Mouse (Mus musculus): ENCODE measurements around the gene Tpcn1. TPM values are rescaled to one million over a fixed set of nuclear protein-coding genes. Genes with fewer than 3 reads are reported as not detected.

Tpcn1 gene
- polyA plus RNA-seq, 1 experiment: 71.5 TPM

GRCm38 (mm10) chr5:120517552-120517951 lies 70.9 kb downstream of the Tpcn1 start:
- peak overlapping the region; percentile 79 for H3K4me3 ChIP-seq (replicated peaks)
- no peaks in the 10 kb centered on the region for H3K27me3 ChIP-seq (replicated peaks)
- no peaks in the 10 kb centered on the region for H3K9me3 ChIP-seq
- peaks cover 62% of the 10 kb centered on the region for H3K36me3 ChIP-seq (replicated peaks; ENCODE audit: low read length)
- peaks cover 61% of the 10 kb centered on the region for H3K4me1 ChIP-seq
- TF ChIP-seq FLI1 (IDR thresholded peaks at IDR 0.05; ENCODE audit: low read length) (no peak), GATA1 (IDR thresholded peaks at IDR 0.05; ENCODE audit: borderline replicate concordance, low read length) (no peak)

- no peak for TF ChIP-seq FLI1 (IDR thresholded peaks at IDR 0.05; ENCODE audit: low read length)
- no peak for TF ChIP-seq GATA1 (IDR thresholded peaks at IDR 0.05; ENCODE audit: borderline replicate concordance, low read length)
- H3K4me3 ChIP-seq (replicated peaks): peak overlapping the region; percentile 72
Observed at GRCm38 (mm10) chr5:120516221-120516984, 72.1 kb downstream of the Tpcn1 start.

DNA sequence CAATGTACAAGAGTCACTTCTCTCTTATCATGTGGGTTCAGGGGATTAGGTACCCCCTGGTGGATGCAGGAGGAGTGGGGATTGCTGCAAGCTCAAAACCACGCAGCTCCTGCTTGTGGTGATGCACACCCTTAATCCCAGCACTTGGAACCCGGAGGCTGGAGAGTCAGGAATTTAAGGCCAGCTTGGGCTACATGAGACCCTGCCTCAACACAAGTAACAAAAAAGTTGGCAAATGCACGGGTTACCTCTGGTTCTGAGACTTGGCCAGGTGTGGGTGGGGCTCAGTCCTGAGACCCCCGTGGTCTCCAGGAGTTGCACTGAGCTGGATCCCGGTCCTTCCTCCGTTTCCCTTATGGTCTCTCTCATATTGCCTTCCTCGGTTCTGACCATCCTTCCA lies 73.0 kb downstream of the Tpcn1 start:
- TF ChIP-seq FLI1 (IDR thresholded peaks at IDR 0.05; ENCODE audit: low read length): no peak
- TF ChIP-seq GATA1 (IDR thresholded peaks at IDR 0.05; ENCODE audit: borderline replicate concordance, low read length): no peak
- H3K4me3 ChIP-seq (replicated peaks): no peak overlapping the region
- no peaks in the 10 kb centered on the region for H3K27me3 ChIP-seq (replicated peaks)
- H3K36me3 ChIP-seq (replicated peaks; ENCODE audit: low read length): peaks cover 41% of the 10 kb centered on the region
- no peaks in the 10 kb centered on the region for H3K9me3 ChIP-seq
- H3K4me1 ChIP-seq: peaks cover 72% of the 10 kb centered on the region

More at GRCm38 (mm10) chr5:120516221-120516984, 72.1 kb downstream of the Tpcn1 start:
- H3K36me3 ChIP-seq (replicated peaks; ENCODE audit: low read length): peaks cover 51% of the 10 kb centered on the region
- H3K27me3 ChIP-seq (replicated peaks): no peaks in the 10 kb centered on the region
- peaks cover 71% of the 10 kb centered on the region for H3K4me1 ChIP-seq
- H3K9me3 ChIP-seq: no peaks in the 10 kb centered on the region

GRCm38 (mm10) chr5:120514754-120515153 lies 73.7 kb downstream of the Tpcn1 start:
- Histone ChIP-seq H3K4me1 (peaks cover 76% of the 10 kb centered on the region), H3K27me3 (replicated peaks) (no peaks in the 10 kb centered on the region), H3K9me3 (no peaks in the 10 kb centered on the region), H3K4me3 (replicated peaks) (no peak overlapping the region), H3K36me3 (replicated peaks; ENCODE audit: low read length) (peaks cover 34% of the 10 kb centered on the region)
- TF ChIP-seq FLI1 (IDR thresholded peaks at IDR 0.05; ENCODE audit: low read length) (no peak), GATA1 (IDR thresholded peaks at IDR 0.05; ENCODE audit: borderline replicate concordance, low read length) (no peak)

GRCm38 (mm10) chr5:120514031-120514677 lies 74.3 kb downstream of the Tpcn1 start:
- Histone ChIP-seq H3K27me3 (replicated peaks) (no peaks in the 10 kb centered on the region), H3K4me3 (replicated peaks) (no peak overlapping the region), H3K36me3 (replicated peaks; ENCODE audit: low read length) (peaks cover 30% of the 10 kb centered on the region), H3K4me1 (peaks cover 74% of the 10 kb centered on the region), H3K9me3 (peaks cover 3% of the 10 kb centered on the region)
- TF ChIP-seq FLI1 (IDR thresholded peaks at IDR 0.05; ENCODE audit: low read length): no peak
- no peak for TF ChIP-seq GATA1 (IDR thresholded peaks at IDR 0.05; ENCODE audit: borderline replicate concordance, low read length)

DNA sequence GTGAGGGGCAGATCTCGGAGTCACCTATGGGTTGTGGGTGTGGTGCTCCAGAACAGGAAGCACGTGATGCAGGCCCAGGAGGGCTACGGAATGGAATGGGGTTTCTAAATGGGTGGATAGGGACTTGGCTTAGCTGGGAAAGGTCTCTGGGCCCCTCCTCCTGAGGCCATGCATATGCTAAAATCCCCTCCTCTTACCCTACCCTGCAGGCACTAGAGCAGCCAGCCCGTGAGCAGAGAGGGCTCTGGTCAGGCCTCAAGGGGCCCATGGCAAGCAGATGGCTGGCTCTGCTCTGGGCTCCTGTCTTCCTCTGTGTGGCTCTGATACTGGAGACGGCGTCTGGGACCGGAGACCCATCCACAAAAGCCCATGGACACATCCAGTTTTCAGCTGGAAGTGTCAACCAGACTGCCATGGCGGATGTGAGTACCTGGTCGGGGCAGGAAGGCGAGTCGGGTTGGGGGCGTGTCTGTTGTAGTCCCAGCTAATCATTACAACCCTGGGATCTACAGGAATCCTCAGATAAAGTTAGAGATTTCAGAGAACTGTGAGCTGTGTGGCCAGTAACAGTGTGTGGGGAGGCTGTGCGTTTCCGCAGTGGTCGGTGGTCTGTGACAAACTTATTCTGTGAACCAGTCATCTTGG lies 75.4 kb downstream of the Tpcn1 start:
- peaks cover 3% of the 10 kb centered on the region for H3K9me3 ChIP-seq
- H3K27me3 ChIP-seq (replicated peaks): no peaks in the 10 kb centered on the region
- peak overlapping the region; percentile 14 for H3K4me3 ChIP-seq (replicated peaks)
- H3K36me3 ChIP-seq (replicated peaks; ENCODE audit: low read length): peaks cover 30% of the 10 kb centered on the region
- peaks cover 80% of the 10 kb centered on the region for H3K4me1 ChIP-seq
- no peak for TF ChIP-seq GATA1 (IDR thresholded peaks at IDR 0.05; ENCODE audit: borderline replicate concordance, low read length)
- no peak for TF ChIP-seq FLI1 (IDR thresholded peaks at IDR 0.05; ENCODE audit: low read length)

GRCm38 (mm10) chr5:120511643-120512220 lies 76.7 kb downstream of the Tpcn1 start:
- Histone ChIP-seq H3K9me3 (peaks cover 3% of the 10 kb centered on the region), H3K4me1 (peaks cover 67% of the 10 kb centered on the region), H3K36me3 (replicated peaks; ENCODE audit: low read length) (peaks cover 30% of the 10 kb centered on the region), H3K4me3 (replicated peaks) (peak overlapping the region; percentile 92), H3K27me3 (replicated peaks) (peaks cover 2% of the 10 kb centered on the region)
- TF ChIP-seq GATA1 (IDR thresholded peaks at IDR 0.05; ENCODE audit: borderline replicate concordance, low read length): no peak
- TF ChIP-seq FLI1 (IDR thresholded peaks at IDR 0.05; ENCODE audit: low read length): no peak

DNA sequence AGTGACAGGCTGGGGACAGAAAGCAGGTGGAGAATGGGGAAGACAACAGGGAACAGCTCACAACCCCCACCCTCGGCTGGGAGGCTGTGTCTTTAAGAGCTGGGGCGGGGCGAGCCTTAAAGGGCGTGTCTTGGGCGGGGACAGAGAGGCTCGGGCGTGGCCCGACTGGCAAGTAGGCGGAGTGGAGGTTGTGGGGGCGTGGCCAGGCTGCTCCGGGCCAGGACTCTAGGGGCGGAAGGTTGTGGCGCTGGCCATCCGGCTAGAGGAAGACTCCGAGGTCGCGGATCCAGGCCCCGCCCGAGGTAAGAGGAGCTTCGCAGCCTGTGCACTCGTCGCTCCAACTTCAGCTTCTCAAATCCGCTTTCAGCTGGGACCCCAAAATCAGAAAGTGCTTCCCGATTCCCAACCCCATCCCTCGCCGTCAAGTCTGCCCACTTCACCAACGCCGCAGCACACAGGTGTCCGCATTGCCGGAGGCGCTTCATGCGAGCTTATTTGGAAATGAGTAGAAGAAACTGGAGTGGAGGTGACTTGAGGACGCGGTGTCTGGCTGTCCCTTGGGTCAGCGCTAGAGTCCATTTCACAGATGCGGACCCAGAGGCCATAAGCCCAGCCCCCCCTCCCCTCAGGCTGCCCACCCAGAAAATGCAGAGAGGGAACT lies 77.4 kb downstream of the Tpcn1 start, which contains the start of gene Slc8b1:
Slc8b1 (plus strand) TSS at position 187 of the 661 bp plus-strand sequence.
- Histone ChIP-seq H3K36me3 (replicated peaks; ENCODE audit: low read length) (peaks cover 28% of the 10 kb centered on the region), H3K4me1 (peaks cover 60% of the 10 kb centered on the region), H3K27me3 (replicated peaks) (peaks cover 2% of the 10 kb centered on the region), H3K9me3 (peaks cover 3% of the 10 kb centered on the region), H3K4me3 (replicated peaks) (peak within 1 kb of the TSS; percentile 92)
- TF ChIP-seq GATA1 (IDR thresholded peaks at IDR 0.05; ENCODE audit: borderline replicate concordance, low read length): no peak
- TF ChIP-seq FLI1 (IDR thresholded peaks at IDR 0.05; ENCODE audit: low read length): no peak

DNA sequence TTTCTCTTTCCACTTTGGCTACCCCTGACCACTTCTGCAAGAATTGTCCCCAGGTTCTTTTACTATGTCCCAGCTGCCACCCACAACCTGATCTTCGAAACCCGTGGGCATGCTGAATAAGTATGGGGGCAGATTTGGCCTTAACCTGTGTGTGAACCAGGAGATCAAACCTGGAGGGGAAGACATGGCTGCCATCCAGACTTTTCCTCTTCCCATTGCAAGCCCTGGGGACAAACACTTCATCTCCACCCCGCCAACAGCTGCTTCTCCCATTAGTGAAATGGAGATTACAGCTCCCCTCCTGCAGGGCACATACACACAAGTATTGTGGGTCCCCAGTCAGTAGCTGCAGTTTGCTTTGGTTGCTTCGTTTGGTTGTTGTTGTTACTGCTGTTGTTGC lies 81.2 kb downstream of the Tpcn1 start:
- Histone ChIP-seq H3K4me3 (replicated peaks) (no peak overlapping the region), H3K4me1 (peaks cover 62% of the 10 kb centered on the region), H3K27me3 (replicated peaks) (peaks cover 3% of the 10 kb centered on the region), H3K9me3 (peaks cover 3% of the 10 kb centered on the region), H3K36me3 (replicated peaks; ENCODE audit: low read length) (no peaks in the 10 kb centered on the region)
- TF ChIP-seq GATA1 (IDR thresholded peaks at IDR 0.05; ENCODE audit: borderline replicate concordance, low read length): no peak
- TF ChIP-seq FLI1 (IDR thresholded peaks at IDR 0.05; ENCODE audit: low read length): no peak

Measured in megakaryocyte, embryonic 14.5 days (primary cell).